Mouse (Mus musculus) ovary, postnatal 14 days (tissue): Measurements from ENCODE around the gene Bin2.
"Not testable (repeated sequence)": the region's sequence is repeated elsewhere in the genome, so short reads cannot be mapped to it uniquely, and the experiment has no call there.

Source experiments
- DNase-seq: peaks from one replicate; pipeline ENCODE4 v3.0.0; 2022; ENCODE audit warnings: low spot score

The Bin2 gene

GRCm38 (mm10) chr15:100616221-100616620 is 53.1 kb downstream of the Bin2 start:
- DNase-seq = no peak

GRCm38 (mm10) chr15:100615825-100616220 is 53.5 kb downstream of the Bin2 start:
- DNase-seq = peak; percentile 85

- peak; percentile 99 for DNase-seq
These were observed 54.1 kb downstream of the Bin2 start, which contains the start of gene Dazap2 for GRCm38 (mm10) chr15:100614996-100615824. Gene Dazap2 (plus strand): TSS chr15:100615349.

- DNase-seq = no peak
These were observed 54.9 kb downstream of the Bin2 start for GRCm38 (mm10) chr15:100614218-100614995.

- DNase-seq = peak; percentile 75
These were observed 55.8 kb downstream of the Bin2 start for GRCm38 (mm10) chr15:100613584-100613983.

- no peak for DNase-seq
These were observed 56.9 kb downstream of the Bin2 start for GRCm38 (mm10) chr15:100612432-100612831.

- no peak for DNase-seq
These were observed 57.4 kb downstream of the Bin2 start for GRCm38 (mm10) chr15:100611951-100612350.

GRCm38 (mm10) chr15:100606677-100607076 is 62.7 kb downstream of the Bin2 start:
- DNase-seq = not testable (repeated sequence)

GRCm38 (mm10) chr15:100601669-100602068 is 67.7 kb downstream of the Bin2 start:
- no peak for DNase-seq

- no peak for DNase-seq
These were observed 68.6 kb downstream of the Bin2 start for GRCm38 (mm10) chr15:100600696-100601272.

- peak; percentile 61 for DNase-seq
These were observed 69.2 kb downstream of the Bin2 start for GRCm38 (mm10) chr15:100600047-100600695.

GRCm38 (mm10) chr15:100599276-100600046 is 69.9 kb downstream of the Bin2 start, which contains the start of gene Pou6f1:
Gene Pou6f1 (minus strand): TSS chr15:100599984.
- peak; percentile 41 for DNase-seq

- no peak for DNase-seq
These were observed 70.5 kb downstream of the Bin2 start for GRCm38 (mm10) chr15:100598883-100599275.

- DNase-seq = no peak
These were observed 71.0 kb downstream of the Bin2 start for GRCm38 (mm10) chr15:100598287-100598882.

- no peak for DNase-seq
These were observed 76.5 kb downstream of the Bin2 start for GRCm38 (mm10) chr15:100592817-100593216.
